Mouse (Mus musculus) lung, postnatal 4 days (tissue): ENCODE measurements around the gene Birc6.
"Not testable (repeated sequence)": the region's sequence is repeated elsewhere in the genome, so short reads cannot be mapped to it uniquely, and the experiment has no call there.

ENCODE experiments used
- DNase-seq, 2 experiments: peaks; one replicate each; pipeline ENCODE4 v3.0.0; 2021

Birc6 gene

DNA sequence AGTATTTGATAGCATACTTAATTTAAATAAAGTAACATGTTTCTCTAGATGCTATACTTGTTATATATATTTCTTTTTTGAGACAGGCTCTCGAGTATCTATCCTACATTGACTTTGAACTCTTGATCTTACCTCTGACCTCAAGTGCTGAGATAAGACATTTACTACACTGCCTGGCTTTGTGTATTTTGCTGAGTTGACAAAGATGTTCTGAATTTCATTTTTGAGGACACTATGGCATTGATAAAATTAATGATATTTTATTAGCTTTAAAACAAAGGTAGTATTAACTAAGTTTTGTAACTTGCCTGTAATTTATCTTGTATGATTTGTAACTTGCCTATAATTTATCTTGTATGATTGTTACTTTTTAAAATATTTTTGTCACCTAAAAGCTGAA is 41.1 kb downstream of the Birc6 start:
- no peak for DNase-seq

DNA sequence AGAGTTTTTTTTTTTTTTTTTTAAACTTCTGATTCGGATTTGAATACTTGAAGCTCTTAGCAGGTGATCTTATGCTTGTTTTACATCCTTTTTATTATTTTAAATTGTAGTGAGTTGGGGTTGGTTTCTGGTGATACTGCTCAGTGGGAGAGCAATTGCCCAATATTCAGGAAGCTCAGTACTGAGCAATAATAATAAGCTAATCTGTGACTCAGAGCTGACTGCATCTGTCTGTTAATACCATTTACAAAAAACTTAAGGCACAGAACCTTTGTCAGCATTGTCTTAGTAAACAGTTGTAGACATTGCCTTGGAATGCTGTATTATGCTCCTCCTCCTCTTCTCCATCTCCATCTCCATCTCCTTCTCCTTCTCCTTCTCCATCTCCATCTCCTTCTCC is 42.5 kb downstream of the Birc6 start:
- DNase-seq, result no peak

DNA sequence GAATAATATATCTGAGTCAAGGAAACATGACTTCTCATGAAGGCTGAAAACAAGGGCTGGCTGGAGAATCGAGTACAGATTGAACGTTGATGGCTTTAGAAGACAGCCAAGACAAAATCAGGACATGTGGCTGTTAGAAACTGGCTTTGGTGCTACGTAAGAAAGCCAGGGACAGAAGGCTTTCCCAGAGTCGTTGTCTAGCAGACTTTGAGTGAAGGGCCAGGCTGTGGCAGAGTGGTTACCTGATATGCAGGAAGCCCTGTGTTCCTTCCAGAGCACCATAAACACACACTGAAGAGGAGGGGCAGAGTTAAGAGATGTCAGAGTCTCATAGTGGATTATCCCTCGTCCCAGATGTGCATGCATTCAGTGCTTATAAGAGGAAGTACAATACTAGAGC is 49.1 kb downstream of the Birc6 start:
- DNase-seq, result no peak

DNA sequence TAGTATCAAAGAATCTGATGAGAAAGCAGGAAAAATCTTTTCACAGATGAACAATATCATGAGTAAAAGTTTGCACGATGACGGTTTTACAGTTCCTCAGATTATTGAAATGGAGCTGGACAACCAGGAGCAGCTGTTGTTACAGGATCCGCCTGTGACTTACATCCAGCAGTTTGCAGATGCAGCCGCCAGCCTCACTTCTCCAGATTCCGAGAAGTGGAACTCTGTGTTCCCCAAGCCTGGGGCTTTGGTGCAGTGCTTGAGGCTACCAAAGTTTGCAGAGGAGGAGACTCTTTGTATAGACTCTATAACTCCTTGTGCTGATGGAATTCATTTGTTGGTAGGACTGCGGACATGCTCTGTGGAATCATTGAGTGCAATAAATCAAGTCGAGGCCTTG is 51.5 kb downstream of the Birc6 start:
- no peak for DNase-seq

DNA sequence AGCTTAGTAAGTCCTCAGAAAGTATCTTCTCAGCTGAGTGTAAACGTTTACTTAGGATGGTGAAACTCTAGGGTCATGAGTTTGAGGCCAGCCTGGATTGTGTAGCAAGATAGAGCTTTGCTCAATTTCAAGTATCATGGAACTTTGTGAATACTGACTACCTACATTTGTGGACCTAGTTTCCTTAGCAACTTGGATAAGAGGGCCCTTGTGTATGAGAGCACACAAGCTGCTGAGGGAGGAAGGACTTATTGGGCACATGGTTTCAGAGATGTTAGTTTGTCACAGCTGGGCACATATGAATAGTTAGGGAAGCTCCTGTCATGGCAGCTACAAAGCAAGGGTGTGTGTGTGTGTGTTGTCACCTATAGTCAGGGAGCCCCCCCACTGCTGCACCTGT is 52.6 kb downstream of the Birc6 start:
- peak in 1 of 2 experiments; percentile 6 for DNase-seq

DNA sequence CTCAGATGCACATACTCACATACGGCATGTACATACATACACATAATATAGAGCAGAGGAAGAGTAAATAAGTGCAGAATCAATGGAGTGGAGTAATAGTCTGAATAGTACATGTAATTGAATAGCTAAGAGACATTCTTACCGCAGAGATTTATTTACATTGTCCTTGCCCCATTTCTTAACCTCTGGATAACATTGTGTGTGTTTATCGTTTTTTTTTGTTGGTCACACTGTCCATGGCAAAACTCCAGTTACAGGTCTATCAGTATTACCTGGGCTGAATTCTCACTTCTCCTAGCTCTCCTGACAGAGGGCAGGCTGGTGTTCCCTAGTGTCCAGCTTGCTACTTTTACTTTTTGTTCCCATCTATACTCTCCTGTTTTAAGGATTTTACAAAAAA is 58.7 kb downstream of the Birc6 start:
- no peak for DNase-seq

DNA sequence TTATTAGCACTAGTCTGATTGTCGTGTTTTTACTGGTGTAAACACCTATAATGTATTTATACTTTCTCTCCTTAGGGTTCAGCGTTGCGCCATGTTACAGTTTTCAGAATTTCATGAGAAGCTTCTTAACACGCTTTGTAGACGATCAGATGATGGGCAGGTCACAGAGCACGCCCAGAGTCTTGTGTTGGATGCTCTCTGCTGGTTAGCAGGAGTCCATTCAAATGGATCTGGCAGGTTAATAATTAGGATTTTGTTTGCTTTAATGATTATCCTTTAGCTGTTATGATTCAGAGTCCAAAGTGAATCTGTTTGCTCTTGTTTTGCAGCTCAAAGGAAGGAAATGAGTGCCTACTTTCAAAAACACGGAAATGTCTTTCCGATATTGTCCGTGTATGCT is 70.8 kb downstream of the Birc6 start:
- no peak for DNase-seq

DNA sequence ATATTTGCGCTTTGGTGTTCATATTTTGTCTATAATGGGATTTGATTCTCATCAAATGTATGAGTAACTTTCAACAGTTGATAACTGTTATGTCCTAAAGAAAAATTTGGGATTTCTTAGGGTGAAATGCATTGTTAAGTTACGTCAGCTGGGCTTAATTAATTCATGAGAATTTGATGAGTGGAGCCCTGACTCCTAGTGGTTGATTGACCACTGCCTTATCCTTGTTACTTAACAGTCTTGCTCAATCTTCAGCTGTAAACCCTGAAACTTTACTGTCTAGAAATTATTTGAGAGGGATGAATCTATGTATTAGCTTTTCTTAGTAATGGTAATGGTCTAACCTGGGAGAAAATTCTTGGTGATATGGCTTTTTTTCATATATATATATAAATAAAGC is 71.3 kb downstream of the Birc6 start:
- DNase-seq, result no peak

DNA sequence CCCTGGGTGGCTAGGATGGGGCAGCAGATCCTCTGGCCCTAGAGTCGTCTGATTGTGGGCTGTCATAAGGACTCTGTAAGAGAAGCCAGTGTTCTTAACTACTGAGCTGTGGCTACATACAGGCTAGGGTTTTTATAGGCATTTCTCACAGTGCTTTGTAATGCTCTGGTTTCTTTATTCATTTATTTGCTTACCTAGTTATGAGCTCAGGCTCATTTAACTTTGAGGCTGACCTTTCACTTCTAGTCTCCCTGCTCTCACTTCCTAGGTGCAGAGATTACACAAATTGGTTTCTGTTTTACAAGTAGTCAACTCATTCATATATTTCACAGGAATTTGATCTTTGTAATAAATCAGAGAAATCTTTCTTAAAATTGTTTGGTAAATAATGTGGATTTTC is 73.1 kb downstream of the Birc6 start:
- DNase-seq, result no peak

DNA sequence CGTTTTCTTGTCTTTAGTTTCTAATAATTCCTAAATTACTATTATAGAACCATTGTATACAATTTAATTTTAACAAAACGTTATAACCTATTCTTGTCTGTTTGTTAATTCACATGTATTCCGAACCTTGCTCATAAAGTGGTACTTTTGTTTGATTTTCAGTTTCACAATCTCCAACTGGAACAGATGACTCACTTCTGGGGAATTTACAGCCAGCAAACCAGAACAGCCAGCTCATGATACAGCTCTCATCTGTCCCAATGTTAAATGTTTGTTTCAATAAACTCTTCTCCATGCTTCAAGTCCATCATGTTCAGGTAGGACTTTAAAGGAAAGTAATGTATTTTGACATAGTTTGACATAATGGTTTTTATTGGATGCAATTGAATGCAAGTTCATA is 102.7 kb downstream of the Birc6 start:
- no peak for DNase-seq

DNA sequence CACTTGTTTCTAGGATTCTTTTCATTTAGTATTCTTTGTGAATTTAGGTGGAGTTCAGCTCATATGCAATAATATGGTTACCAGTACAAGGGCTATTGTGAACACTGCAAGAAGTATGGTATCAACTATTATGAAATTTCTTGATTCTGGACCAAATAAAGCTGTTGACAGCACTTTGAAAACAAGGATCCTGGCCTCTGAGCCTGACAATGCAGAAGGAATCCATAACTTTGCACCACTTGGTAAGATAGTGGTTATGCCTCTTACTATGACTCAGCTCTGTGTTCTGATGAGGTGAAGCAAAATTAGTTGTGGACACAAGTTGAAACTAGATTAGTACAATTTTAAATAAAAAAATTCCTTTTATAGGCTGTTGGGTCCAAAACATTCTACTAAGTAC is 114.3 kb downstream of the Birc6 start:
- DNase-seq, result no peak

DNA sequence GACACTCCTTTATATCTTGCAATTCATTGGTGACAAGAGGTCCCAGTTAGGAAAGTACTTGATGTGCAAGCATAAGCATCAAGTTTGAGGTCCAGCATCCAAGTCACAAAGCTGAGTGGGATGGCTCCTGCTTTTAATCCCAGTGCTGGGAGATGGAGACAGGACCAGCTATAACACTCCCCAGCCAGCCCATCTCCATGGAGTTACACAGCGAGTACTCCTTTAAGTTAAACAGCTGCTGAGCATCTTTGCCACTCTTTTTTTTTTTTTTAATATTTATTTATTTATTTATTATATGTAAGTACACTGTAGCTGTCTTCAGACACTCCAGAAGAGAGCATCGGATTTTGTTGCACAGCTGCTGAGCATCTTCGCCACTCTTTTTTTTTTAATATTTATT is 130.3 kb downstream of the Birc6 start:
- no peak for DNase-seq

DNA sequence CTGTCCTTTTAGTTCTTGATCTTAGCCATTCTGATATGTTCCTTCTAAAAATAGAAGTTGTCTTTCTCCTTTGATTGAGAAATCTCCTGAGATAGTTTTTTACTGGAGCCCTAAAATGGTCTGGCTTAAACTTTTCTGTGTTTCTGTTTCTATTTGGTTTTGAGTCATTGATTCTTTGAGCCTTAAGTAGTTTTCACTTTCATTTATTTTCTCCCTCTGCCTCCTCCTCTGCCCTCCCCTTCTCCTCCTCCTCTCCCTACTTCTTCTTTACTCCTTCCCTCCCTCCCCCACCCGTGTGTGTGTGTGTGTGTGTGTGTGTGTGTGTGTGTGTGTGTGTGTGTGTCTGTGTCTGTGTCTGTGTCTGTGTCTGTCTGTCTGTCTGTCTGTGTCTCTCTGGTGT is 139.9 kb downstream of the Birc6 start:
- DNase-seq, result no peak

DNA sequence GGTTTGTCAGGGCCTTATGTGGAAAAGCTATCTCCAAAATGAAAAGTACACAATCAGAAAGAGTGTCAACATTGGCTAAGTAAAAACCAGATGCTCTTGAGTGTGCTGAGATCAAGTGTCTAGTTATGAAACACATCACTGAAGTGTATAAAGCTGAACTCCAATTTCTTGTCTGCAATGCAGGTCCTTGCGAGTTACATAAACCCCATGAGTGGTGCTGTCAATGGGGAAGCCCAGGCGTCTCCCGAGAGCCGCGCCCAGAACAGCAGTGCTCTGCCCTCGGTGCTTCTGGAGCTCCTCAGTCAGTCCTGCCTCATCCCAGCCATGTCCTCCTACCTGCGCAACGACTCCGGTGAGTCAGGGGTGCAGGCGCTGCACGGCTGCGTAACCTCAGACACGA is 141.9 kb downstream of the Birc6 start:
- peak; percentile 41 to 63 for DNase-seq

DNA sequence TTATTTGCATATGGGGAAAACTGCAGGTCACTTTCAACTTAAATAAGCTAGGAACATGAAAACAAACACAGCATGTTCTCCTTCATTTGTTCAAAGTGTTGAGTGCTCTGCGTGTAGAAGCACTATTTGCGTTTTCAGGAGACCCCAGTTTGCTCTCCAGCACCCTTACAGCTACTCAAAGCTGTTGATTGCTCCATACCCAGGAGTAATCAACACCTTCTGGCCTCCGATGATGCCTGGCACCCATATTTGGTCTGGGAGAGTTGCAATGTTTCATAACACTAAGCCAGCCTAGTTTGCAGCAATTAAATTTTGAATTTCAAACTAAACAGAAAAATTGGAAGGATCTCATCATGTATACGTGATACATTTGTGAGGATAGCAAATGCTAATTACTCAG is 144.4 kb downstream of the Birc6 start:
- peak in 1 of 2 experiments; percentile 27 for DNase-seq

DNA sequence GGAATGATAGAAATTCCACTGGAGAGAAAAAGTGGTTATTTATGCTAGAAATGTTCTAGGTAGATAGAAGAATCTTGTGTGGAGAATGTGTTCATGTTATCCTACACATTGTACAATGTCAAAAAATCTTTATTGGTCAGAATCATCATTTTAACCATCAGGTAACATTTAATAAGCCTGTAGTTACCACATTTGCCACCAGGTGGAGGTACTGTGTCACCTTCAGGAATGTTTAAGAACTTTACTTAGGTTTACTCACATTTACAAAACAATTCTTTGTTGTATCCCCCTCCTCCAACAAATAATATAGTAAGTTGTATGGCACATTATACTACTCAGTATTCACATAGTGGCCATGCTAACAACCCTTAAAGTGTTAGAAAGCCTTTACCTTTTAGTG is 145.2 kb downstream of the Birc6 start:
- DNase-seq, result peak in 1 of 2 experiments; percentile 31

DNA sequence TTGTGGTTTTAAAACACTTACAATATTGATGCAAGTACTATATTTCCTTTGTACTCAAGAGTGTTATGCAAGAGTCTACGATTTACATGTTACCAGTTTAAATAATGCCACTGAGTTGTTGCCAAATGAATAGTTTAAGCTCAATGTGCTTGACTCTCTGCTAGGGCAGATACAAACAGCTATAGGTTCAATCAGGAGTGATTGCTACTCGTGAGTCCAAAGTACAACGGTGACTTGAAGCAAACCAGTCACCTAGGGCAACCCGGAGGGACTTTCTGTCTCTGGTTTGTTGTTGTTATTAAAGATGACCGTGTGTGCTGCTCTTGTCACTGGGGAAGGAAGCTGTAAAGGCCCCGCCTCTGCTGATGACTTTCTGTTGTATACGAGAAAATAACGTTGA is 150.0 kb downstream of the Birc6 start:
- no peak for DNase-seq

DNA sequence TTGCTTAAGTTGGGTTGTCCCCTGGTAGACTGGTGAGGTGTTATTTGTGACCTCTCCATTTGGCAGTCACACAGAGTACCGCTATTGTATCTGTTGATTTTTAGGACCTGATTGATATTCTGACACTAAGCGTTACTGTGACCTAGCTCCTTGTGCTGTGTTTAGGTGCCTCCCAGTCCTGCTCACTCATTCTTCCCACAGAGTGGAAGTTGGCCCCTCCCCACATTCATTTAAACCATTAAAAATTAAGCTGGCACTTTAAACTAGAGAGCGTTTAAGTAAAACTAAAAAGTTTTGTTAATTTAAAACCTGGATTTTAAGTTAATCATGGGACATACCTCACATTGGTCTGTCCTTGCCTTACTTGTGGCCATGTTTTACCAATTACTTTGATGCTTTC is 156.8 kb downstream of the Birc6 start:
- no peak for DNase-seq

DNA sequence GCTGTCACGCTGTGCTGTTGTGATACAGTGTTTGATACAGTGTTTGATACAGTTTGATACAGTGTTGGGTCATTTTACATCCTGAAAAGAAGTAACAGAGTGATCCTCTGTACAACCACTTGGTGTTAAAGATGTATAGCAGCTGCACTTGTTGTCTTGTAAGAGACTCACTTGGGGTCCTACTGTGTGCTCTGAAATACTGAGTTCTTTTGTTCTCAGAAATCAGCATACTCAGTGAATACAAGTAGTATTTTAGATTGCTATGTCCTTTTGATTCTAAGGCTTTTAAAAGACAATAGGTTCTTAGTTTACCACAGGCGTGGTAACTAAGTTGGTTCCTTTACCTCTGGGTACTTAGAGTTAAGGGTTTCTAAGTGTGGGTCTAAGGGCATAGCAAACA is 160.5 kb downstream of the Birc6 start:
- DNase-seq, result no peak

DNA sequence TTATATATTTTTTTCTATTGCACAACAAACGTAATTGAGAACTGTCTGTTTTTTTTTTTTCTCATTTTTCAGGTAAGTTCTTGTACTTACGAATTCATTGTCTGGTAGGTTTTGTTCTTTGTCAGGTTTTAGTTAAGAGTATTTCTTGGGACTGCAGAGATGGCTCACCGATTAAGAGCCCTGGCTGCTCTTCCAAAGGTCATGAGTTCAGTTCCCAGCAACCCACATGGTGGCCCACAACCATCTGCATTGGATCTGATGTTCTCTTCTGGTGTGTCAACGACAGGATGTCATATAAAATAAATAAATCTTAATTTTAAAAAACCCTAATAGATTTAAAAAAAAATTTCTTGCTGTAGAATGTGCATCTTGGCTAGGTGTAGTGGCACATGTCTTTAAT is 161.3 kb downstream of the Birc6 start:
- DNase-seq, result no peak

DNA sequence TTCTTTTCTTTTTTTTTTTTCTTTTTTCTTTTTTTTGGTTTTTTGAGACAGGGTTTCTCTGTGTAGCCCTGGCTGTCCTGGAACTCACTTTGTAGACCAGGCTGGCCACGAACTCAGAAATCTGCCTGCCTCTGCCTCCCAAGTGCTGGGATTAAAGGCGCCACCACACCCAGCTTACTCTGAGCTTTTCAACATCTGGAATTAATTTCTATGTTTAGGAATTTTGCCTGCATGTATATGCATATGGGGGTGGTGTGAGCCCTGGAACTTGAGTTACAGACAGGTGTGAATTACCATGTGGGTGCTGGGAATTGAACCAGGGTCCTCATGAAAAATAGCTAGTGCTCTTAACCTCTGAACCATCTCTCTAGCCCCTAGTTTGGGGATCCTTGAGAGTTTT is 173.6 kb downstream of the Birc6 start:
- DNase-seq, result not testable (repeated sequence)

DNA sequence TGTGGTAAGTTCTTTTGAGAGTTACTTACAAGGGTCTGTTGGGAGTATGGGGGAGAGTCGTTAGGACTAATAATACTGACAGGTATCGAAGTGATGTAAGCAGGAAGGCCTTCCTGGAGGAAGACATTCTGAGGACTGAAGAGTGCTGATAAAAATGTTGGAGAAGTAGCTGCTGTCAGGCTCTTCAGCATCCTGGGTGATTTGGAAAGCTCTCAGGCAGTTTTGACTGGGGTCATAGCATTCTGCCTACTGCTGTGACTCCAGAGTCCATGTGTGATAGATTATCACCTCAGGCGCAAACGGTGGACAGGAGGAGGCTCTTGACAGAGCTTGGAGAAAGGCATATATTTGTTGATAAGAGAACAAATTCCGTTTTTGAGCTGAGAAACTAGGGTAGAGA is 177.4 kb downstream of the Birc6 start:
- DNase-seq, result no peak

DNA sequence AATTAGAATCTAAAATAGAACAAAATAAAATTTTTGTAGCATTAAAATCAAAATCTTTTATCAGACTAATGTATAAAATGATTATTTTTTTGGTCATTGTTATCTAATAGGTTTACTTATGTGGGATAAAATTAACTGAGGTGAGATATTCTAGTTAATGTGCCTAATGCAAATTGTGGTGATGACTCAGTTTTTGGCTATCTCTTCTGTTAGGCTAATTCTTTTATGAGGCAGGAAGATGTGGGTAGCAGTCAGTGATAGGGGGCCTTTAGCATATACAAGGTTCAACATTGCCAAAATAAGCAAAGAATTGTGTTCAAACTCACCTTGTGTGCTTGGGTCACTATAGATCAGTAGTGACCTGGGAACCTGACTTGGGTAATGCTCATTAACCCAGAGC is 178.5 kb downstream of the Birc6 start:
- DNase-seq, result no peak

DNA sequence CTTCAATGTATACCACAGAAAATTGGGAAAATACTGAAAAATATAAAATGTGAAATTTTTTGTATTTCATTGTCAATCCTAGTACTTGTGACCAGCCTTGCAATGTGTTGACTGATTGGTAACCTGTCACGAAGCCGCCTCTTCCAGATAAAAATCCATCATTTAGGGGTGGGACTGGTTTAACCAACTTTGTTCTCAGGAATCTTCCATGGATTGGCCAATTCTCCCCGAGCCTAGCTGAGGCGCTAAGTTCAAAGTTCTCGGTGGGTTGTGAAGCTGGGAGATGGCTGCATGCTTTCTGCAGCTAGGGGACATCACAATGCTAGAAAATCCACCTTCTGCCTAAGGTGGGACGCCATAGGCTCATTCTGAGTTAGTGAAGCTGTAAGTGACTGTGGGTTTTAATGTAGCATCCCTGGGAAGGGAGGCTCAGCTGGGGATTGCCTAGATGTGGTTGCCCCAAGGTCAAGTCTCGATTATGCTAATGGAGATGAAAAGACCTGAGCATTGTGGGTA is 179.6 kb downstream of the Birc6 start:
- no peak for DNase-seq

DNA sequence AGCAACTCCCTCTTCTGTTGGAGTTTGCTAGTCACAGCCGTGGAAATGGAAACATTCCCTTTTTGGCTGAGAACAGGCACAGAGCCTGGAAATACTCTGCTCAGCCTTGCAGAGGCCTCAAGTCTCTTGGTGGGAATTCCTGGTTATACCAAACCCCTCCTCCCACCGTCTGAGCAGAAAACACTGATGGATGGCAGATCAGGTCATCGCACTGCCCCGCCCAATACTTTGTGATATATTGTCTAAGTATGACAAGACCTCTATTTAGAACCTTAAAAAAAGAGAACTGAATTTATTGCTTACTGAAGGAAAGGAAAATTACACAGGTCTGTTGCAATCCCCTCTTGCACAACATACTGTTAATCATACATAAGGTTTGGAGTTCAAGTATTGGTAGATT is 182.6 kb downstream of the Birc6 start:
- DNase-seq, result no peak

DNA sequence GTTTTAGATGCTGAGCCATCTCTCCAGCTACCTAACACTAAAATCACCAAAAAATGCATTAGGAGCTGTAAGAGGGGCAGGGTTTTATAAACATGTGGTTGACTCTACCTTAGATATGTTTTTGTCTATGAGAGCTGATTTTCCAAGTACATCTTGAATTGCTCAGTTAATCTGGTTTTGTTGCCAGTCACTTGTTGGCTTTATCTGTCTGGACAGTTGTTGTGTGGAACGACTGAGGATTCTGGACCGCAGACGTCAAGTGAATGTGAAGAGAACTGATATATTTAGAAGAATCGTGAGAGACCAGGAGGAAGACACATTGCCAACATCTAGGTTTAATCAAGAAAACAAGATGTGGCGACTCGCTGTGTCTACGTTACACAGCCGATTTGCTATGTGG is 183.5 kb downstream of the Birc6 start:
- DNase-seq, result no peak
